Mouse (Mus musculus): ENCODE measurements around the gene Tmem183a.

The Tmem183a gene

DNA sequence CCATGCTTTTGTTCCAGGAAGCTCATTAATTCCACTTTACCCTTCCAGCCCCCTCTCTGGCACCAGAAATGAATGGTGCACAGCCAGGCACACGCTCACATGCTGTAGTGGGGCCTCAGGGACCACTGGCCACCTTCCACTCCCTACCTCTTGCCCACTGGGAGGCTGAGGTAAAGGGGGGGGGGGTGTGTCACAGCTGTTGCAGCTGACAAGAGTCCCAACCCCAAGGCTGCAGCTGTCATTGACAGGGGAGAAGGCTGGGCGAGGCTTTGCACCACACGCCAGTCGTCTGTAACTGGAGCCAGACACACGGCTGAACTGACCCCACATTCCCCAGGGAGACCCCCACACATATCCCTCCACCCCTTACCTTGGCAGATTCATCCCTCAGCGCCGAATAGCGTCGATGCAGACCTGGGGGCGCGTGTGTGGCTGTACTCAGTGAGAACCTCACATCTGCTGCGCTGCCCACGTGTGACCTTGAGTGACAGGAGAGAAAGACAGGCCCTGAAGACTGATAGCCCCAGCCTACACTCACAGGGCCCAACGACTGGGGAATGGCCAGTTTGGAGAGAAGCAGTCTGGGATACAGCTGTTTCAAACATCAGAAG is 41.0 kb downstream of the Tmem183a start:
- no peak for DNase-seq (ENCODE audit: low spot score in 2 of 2)

DNA sequence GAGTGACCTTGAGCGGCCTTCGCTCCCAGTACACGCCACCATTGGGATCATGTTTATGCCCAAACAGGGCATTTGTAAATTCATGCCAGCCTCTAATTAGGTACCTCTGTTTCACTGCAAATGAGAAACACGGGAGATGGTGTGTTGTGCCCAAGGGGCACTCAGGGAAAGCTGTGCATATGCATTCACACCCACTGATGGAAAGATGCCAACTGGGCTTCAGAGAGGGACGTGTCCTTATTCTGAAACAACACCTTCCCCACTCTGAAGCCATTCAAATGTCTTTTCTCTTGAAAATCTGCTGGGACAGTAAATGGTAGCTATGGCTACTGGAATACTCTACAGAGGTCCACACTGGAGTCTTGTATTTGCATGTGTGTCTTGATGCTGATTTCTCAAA is 43.5 kb downstream of the Tmem183a start:
- DNase-seq (ENCODE audit: low spot score in 2 of 2) = no peak

DNA sequence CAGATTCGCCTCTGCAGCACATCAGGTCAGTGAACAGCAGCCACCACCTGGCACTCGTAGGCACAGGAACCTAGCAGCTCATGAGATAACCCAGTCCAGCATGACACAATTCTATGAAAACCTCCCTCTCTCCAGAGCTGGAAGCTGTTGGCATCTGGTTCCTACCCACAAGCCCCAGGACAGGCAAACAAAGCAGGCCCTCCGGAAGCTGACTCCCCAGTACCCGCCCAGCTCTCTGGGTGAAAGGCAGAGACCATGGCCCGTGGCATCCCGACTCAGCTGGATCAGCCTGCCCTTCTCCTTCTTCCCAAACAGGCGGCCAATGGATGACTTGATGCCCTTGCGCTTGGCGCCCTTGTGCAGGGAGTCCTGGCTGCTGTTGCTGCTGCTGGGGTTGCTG is 45.4 kb downstream of the Tmem183a start:
- DNase-seq (ENCODE audit: low spot score in 2 of 2) = no peak

DNA sequence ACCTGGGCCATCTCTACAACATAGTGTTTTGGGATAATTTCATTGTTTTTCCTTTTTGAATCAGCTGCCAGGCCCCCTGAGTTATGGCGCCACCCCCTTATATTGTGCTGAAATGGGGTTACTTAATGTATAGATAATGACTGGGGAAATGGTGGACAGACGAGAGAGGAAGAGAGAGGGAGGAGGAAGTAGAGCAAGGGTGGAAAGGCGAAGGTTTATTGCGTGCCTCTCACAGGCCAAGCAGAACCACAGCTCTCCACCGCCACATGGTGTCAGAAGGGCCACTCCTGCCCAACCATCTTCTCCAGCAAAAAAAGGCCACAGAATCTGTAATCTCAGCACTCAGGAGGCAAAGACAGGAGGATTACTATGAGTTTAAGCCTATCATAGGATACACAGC is 46.6 kb downstream of the Tmem183a start:
- DNase-seq (ENCODE audit: low spot score in 2 of 2) = no peak

DNA sequence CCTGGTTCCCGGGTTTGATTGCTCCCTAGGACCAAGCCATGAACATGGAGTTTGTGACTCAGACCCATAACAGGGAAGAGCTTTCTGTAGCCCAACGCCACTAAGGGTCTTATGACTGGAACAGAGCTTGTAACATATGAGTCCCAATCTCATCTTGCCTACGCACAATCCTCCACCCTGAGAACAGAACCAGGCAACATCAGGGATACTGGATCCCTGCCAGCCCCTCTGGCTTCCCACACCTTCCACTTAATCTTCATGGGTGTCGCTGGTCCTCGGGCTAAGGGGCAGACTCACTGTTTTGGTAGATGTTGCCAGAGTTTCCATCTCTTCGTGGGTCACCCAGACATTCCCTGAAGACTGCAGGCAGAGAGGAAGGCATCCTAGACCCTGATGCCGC is 50.0 kb downstream of the Tmem183a start:
- no peak for DNase-seq (ENCODE audit: low spot score in 2 of 2)

DNA sequence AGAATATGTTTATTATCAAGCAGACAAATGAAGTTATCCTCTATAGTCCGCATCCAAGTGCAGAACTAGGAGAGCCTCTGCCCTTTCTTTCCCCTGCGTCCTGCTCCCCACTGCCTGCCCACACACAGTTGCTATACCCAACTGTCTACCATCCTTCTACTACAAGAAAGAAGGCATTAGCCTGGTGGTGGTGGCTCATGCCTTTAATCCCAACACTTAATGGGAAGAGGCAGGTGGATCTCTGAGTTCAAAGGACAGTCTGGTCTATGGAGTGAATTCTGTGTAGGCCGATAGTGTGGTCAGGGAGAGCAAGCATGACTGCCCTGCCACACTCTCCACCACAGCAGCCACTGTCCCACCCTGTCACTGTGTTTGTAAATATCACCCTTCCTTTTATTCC is 51.0 kb downstream of the Tmem183a start:
- DNase-seq (ENCODE audit: low spot score in 2 of 2) = no peak

DNA sequence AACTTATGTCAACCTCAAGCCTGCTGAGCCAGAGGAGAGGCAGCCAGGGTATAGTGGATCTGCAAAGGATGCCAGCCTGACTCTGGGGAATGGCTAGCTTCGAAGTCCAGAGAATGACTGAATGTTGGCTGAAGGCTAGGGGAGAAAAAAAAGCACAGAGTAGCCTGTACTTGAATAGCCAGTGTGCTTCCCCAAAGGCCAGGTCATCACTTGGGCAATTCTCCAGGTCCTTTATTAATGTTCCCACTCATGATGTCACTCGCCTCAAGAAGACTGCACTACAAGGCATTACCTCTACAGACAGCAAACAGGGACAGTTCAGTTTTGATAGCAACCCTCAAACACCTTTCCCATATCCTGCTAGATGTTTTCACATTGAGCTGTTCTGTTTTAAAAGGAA is 51.5 kb downstream of the Tmem183a start:
- no peak for DNase-seq (ENCODE audit: low spot score in 2 of 2)

DNA sequence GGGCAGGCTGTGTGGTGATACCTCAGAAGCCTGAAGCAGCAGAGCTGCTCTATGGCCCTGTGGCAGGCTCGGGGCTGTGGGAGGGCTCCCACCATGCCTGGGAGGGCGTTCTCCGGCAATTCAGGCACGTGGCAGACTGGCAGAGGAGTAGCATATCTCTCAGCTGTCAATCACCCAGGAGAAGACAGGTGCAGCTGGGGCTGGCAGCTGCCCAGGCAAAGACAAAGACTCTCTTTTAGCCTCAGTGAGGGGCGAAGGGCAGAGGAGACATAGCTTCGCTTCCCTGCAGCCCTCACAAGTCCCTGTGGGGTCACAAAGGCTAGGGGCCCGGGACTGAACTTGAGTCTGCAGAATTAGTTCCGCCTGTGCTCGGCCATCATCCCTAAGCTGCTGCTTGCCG is 54.4 kb downstream of the Tmem183a start:
- no peak for DNase-seq (ENCODE audit: low spot score in 2 of 2)

DNA sequence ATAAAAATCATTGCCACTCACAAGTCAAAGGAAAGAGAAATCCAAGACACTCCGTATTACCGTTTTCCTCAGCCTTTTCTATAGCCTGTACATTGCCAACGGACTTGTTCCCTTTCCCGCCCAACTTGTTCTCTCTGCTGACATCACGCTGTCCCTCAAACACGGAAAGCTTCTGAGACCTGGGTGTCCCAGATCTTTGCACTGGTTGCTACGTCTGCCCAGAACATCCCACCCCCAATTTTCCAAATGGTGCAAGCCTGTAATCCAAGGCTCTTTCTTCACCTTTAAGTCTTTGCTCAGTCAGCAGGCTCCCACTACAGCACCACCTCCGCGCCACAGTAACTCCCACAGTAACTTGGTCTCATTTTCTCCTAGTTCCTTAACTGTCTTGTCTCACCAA is 56.8 kb downstream of the Tmem183a start:
- no peak for DNase-seq (ENCODE audit: low spot score in 2 of 2)

DNA sequence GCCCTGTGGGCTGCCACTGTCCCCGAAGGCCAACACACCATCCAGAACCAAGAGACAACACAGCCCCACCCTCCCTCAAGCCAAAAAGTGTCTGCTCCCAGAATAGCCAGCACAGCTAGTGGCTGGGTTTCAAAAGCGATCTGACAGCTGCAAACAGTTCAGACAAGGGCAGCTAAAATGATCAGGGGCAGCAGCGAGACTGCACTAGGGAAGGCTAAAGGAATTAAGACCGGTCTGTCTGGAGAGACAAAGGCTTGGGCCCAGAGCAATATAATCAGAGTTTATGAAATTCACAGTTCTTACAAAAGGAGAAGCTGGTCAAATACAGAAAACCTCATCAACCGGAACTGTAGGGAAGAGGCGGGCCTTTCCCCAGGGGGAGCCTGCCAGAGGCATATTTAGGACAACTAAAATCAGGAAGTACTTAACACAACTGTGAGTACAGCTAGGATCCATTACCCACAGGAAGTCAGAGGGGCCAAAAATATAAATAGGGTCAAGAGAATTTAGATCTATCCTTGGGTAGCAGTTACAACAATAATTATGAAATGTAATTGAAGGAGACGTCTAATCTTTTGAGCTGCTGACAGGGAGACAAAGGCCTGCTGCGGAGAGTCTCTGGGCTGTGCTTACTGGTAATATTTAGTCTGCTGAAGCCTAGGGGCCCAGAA is 59.1 kb downstream of the Tmem183a start:
- no peak for DNase-seq (ENCODE audit: low spot score in 2 of 2)

DNA sequence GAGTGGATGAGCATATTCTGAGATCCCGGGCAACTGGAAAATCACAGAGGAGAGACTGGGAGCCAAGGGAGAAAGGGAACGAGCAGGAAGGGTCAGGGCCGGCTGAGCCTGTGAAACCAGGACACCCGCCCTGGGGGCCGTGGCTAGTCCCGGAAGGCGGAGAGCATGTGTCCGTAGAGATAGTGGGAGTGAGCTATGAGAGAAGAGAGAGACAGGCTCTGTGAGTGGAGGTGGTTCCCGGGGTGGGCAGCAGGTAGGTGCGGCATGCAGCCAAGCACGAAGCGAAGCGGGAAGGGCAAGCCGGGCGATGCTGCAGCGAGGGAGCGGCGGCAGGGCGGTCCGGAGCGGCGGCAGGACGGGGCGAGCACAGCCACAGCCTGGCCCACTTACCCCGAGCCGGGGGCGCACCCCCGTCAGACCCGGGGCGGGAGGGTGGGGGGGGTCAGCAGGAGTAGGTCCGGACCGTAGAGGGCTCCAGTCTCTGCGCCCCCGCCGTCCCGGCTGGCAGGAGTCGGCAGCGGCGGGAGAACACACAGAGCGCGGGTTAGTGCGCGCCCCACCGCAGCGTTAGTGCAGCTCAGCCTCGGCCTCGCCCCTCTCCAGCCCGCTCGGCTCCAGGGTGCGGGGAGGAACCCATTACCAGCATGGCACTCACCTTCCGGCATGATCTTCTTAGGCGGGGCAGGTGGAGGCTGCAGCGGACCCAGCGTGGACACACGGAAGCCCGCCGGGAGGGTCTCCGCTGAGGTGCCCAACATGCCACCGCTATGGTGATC is 63.0 kb downstream of the Tmem183a start:
- DNase-seq (ENCODE audit: low spot score in 2 of 2) = no peak

DNA sequence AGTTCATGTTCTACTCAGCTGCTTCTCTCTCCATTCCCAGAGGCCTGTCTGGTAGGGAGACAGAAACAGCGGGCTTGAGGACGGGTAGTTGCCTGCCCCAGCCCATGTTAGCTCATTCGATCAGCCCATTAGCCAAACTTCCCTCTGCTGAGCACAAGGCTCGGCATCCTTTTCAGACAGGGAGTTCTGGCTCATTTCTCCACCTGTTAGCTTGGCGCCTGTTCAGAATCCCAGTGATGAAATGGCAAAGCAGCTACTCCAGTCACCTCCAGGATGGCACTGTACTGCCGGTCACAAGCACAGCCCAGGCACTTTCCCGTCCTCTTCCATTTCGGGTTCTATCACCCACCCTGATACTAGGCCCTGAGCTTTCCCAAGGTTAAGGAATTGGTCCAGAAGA is 64.5 kb downstream of the Tmem183a start:
- DNase-seq (ENCODE audit: low spot score in 2 of 2) = no peak
